Mouse (Mus musculus) brain, embryonic 14.5 days (tissue): ENCODE measurements at regions not wholly inside any gene's neighbourhood (a gene's known extent, or its start where the extent isn't known, plus 50 kb on each side); places are given as distances from the start of the nearest gene placed in this dataset.

ENCODE experiments used
- DNase-seq: peaks from one replicate; pipeline ENCODE4 v3.0.0-alpha.2; 2011; ENCODE audit warnings: low read depth
- CTCF ChIP-seq: fragments of 200-500 bp; IDR thresholded peaks from 2 replicates; pipeline ENCODE4 v1.5.1; 2012; ENCODE audit warnings: inconsistent platforms, mild to moderate bottlenecking, moderate library complexity, borderline replicate concordance; ENCODE audit not compliant: insufficient read depth, insufficient read length; ENCODE audit errors: extremely low read depth
- POLR2A ChIP-seq: fragments of 200-500 bp; IDR thresholded peaks from 2 replicates; pipeline ENCODE4 v1.6.1; 2012; ENCODE audit warnings: mild to moderate bottlenecking, inconsistent platforms, borderline replicate concordance; ENCODE audit not compliant: poor library complexity, insufficient read depth, insufficient read length, severe bottlenecking; ENCODE audit errors: extremely low read depth

GRCm38 (mm10) chr3:115588585-115588984 lies 126.3 kb downstream of the S1pr1 start:
- TF ChIP-seq CTCF: no peak
- no peak for TF ChIP-seq POLR2A
- DNase-seq: no peak

GRCm38 (mm10) chr3:115580131-115580932 lies 134.5 kb downstream of the S1pr1 start:
- no peak for TF ChIP-seq CTCF
- no peak for TF ChIP-seq POLR2A
- peak; percentile 92 for DNase-seq

GRCm38 (mm10) chr3:115575371-115575770 lies 139.5 kb downstream of the S1pr1 start:
- DNase-seq: no peak
- TF ChIP-seq CTCF (no peak), POLR2A (no peak)

- TF ChIP-seq CTCF: no peak
- TF ChIP-seq POLR2A: no peak
- peak; percentile 64 for DNase-seq
Measured at GRCm38 (mm10) chr3:115562735-115563134, 152.1 kb downstream of the S1pr1 start.

- no peak for TF ChIP-seq CTCF
- no peak for TF ChIP-seq POLR2A
- no peak for DNase-seq
Measured at GRCm38 (mm10) chr3:115554809-115555708, 159.8 kb downstream of the S1pr1 start.

GRCm38 (mm10) chr3:115553848-115554515 lies 160.9 kb downstream of the S1pr1 start:
- TF ChIP-seq CTCF (peak; percentile 17; the same call in 1 of the 2 replicates), POLR2A (no peak)
- peak; percentile 46 for DNase-seq

GRCm38 (mm10) chr3:115541789-115542188 lies 173.1 kb downstream of the S1pr1 start:
- DNase-seq: peak; percentile 69
- TF ChIP-seq CTCF (peak; percentile 54; the same call in 1 of the 2 replicates), POLR2A (no peak)

- no peak for TF ChIP-seq CTCF
- TF ChIP-seq POLR2A: no peak
Measured at GRCm38 (mm10) chr3:115538355-115538754, 176.5 kb downstream of the S1pr1 start.

GRCm38 (mm10) chr3:115532141-115532735 lies 182.6 kb downstream of the S1pr1 start:
- TF ChIP-seq POLR2A (no peak), CTCF (no peak)
- no peak for DNase-seq

More at GRCm38 (mm10) chr3:115538355-115538754, 176.5 kb downstream of the S1pr1 start:
- DNase-seq: no peak

- no peak for TF ChIP-seq CTCF
- no peak for TF ChIP-seq POLR2A
Measured at GRCm38 (mm10) chr3:115530441-115530840, 184.4 kb downstream of the S1pr1 start.

GRCm38 (mm10) chr3:115529918-115530317 lies 185.0 kb downstream of the S1pr1 start:
- no peak for DNase-seq
- TF ChIP-seq POLR2A (no peak), CTCF (peak; percentile 42; the same call in 1 of the 2 replicates)

More at GRCm38 (mm10) chr3:115530441-115530840, 184.4 kb downstream of the S1pr1 start:
- DNase-seq: no peak

GRCm38 (mm10) chr3:115523515-115523914 lies 191.4 kb downstream of the S1pr1 start:
- TF ChIP-seq CTCF: no peak
- TF ChIP-seq POLR2A: no peak
- DNase-seq: no peak
